Mouse (Mus musculus) adrenal gland, adult 8-10 months (tissue): ENCODE data around the gene Dync1h1. TPM values are rescaled to one million over a fixed set of nuclear protein-coding genes. Genes with fewer than 3 reads are reported as not detected.
"Not testable (repeated sequence)": the region's sequence is repeated elsewhere in the genome, so short reads cannot be mapped to it uniquely, and the experiment has no call there.

Experiments
- DNase-seq: peaks from one replicate; pipeline ENCODE4 v3.0.0; 2022
- total RNA-seq, 4 experiments: library from RNA; stranded (reverse); gene quantifications; 2 replicates each; pipeline ENCODE4 v1.2.4; 2022

Dync1h1 gene
- total RNA-seq, 4 experiments from 2014 or later: 133 to 190 (median 158) TPM

- peak; percentile 96 for DNase-seq
These were observed 95.1 kb downstream of the Dync1h1 start for GRCm38 (mm10) chr12:110696173-110696974.

- no peak for DNase-seq
These were observed 95.7 kb downstream of the Dync1h1 start for GRCm38 (mm10) chr12:110696975-110697400.

- no peak for DNase-seq
These were observed 96.2 kb downstream of the Dync1h1 start for GRCm38 (mm10) chr12:110697457-110697856.

- no peak for DNase-seq
These were observed 96.8 kb downstream of the Dync1h1 start for GRCm38 (mm10) chr12:110698080-110698479.

GRCm38 (mm10) chr12:110698523-110699170 is 97.4 kb downstream of the Dync1h1 start:
- no peak for DNase-seq

- no peak for DNase-seq
These were observed 97.9 kb downstream of the Dync1h1 start for GRCm38 (mm10) chr12:110699171-110699547.

GRCm38 (mm10) chr12:110700730-110701129 is 99.5 kb downstream of the Dync1h1 start:
- no peak for DNase-seq

- DNase-seq: not testable (repeated sequence)
These were observed 100.1 kb downstream of the Dync1h1 start for GRCm38 (mm10) chr12:110701363-110701762.

- no peak for DNase-seq
These were observed 101.3 kb downstream of the Dync1h1 start, which contains the start of gene Hsp90aa1 for GRCm38 (mm10) chr12:110702556-110702955. Gene Hsp90aa1, minus strand, starts transcription at chr12:110702728.

- DNase-seq: peak; percentile 84
These were observed 101.8 kb downstream of the Dync1h1 start for GRCm38 (mm10) chr12:110703008-110703471.

- no peak for DNase-seq
These were observed 102.4 kb downstream of the Dync1h1 start for GRCm38 (mm10) chr12:110703682-110704081.

- DNase-seq: not testable (repeated sequence)
These were observed 104.2 kb downstream of the Dync1h1 start for GRCm38 (mm10) chr12:110705419-110705818.

GRCm38 (mm10) chr12:110706337-110707231 is 105.3 kb downstream of the Dync1h1 start:
- DNase-seq: peak; percentile 68

- no peak for DNase-seq
These were observed 106.2 kb downstream of the Dync1h1 start for GRCm38 (mm10) chr12:110707451-110707850.

- no peak for DNase-seq
These were observed 110.0 kb downstream of the Dync1h1 start for GRCm38 (mm10) chr12:110711270-110711669.

GRCm38 (mm10) chr12:110713784-110714183 is 112.5 kb downstream of the Dync1h1 start:
- no peak for DNase-seq

GRCm38 (mm10) chr12:110714215-110714614 is 113.0 kb downstream of the Dync1h1 start:
- DNase-seq: no peak

GRCm38 (mm10) chr12:110716004-110716403 is 114.8 kb downstream of the Dync1h1 start:
- no peak for DNase-seq
